Mouse (Mus musculus): ENCODE measurements at regions not wholly inside any gene's neighbourhood (a gene's known extent, or its start where the extent isn't known, plus 50 kb on each side); places are given as distances from the start of the nearest gene placed in this dataset.

GRCm38 (mm10) chr5:118329143-118329542, 84.1 kb downstream of the 2410131K14Rik start:
- Histone ChIP-seq H3K4me1 (ENCODE audit: control insufficient read depth, insufficient read depth, low read length) (peaks cover 2% of the 10 kb centered on the region; the same call in 1 of the 2 replicates), H3K4me3 (replicated peaks; ENCODE audit: control insufficient read depth, low read depth, low read length) (no peak overlapping the region), H3K27ac (ENCODE audit: control insufficient read depth, insufficient read depth, low read depth, low read length, poor library complexity) (no peak overlapping the region)
- TF ChIP-seq POLR2A (IDR thresholded peaks at IDR 0.05; ENCODE audit: borderline replicate concordance, control insufficient read depth, low read depth, low read length) (no peak), CTCF (IDR thresholded peaks at IDR 0.05; ENCODE audit: control insufficient read depth, insufficient read depth, low read length) (no peak)
- WGBS, result 66% methylated on average over 5 of the region's 5 CpGs

GRCm38 (mm10) chr5:118331286-118331607, 86.2 kb downstream of the 2410131K14Rik start:
- TF ChIP-seq CTCF (IDR thresholded peaks at IDR 0.05; ENCODE audit: control insufficient read depth, insufficient read depth, low read length), result no peak
- no peak for TF ChIP-seq POLR2A (IDR thresholded peaks at IDR 0.05; ENCODE audit: borderline replicate concordance, control insufficient read depth, low read depth, low read length)
- 28% methylated on average over 14 of the region's 14 CpGs for WGBS
- no peak overlapping the region for H3K4me3 ChIP-seq (replicated peaks; ENCODE audit: control insufficient read depth, low read depth, low read length)
- peaks cover 2% of the 10 kb centered on the region; the same call in 1 of the 2 replicates for H3K4me1 ChIP-seq (ENCODE audit: control insufficient read depth, insufficient read depth, low read length)
- no peak overlapping the region for H3K27ac ChIP-seq (ENCODE audit: control insufficient read depth, insufficient read depth, low read depth, low read length, poor library complexity)

GRCm38 (mm10) chr5:118331608-118332394, 86.8 kb downstream of the 2410131K14Rik start:
- TF ChIP-seq CTCF (IDR thresholded peaks at IDR 0.05; ENCODE audit: control insufficient read depth, insufficient read depth, low read length) (peak; percentile 75), POLR2A (IDR thresholded peaks at IDR 0.05; ENCODE audit: borderline replicate concordance, control insufficient read depth, low read depth, low read length) (no peak)
- H3K4me3 ChIP-seq (replicated peaks; ENCODE audit: control insufficient read depth, low read depth, low read length), result peak overlapping the region; percentile 45
- no peaks in the 10 kb centered on the region for H3K4me1 ChIP-seq (ENCODE audit: control insufficient read depth, insufficient read depth, low read length)
- under 1% methylated on average over 32 of the region's 32 CpGs for WGBS
- H3K27ac ChIP-seq (ENCODE audit: control insufficient read depth, insufficient read depth, low read depth, low read length, poor library complexity), result no peak overlapping the region

GRCm38 (mm10) chr5:118334054-118334453, 89.0 kb downstream of the 2410131K14Rik start:
- no peaks in the 10 kb centered on the region for H3K4me1 ChIP-seq (ENCODE audit: control insufficient read depth, insufficient read depth, low read length)
- TF ChIP-seq POLR2A (IDR thresholded peaks at IDR 0.05; ENCODE audit: borderline replicate concordance, control insufficient read depth, low read depth, low read length) (no peak), CTCF (IDR thresholded peaks at IDR 0.05; ENCODE audit: control insufficient read depth, insufficient read depth, low read length) (no peak)
- H3K27ac ChIP-seq (ENCODE audit: control insufficient read depth, insufficient read depth, low read depth, low read length, poor library complexity), result no peak overlapping the region
- 84% methylated on average over 2 of the region's 2 CpGs for WGBS
- H3K4me3 ChIP-seq (replicated peaks; ENCODE audit: control insufficient read depth, low read depth, low read length), result no peak overlapping the region

GRCm38 (mm10) chr5:118338186-118338585, 93.2 kb downstream of the 2410131K14Rik start:
- 82% methylated on average over 8 of the region's 8 CpGs for WGBS
- no peak overlapping the region for H3K27ac ChIP-seq (ENCODE audit: control insufficient read depth, insufficient read depth, low read depth, low read length, poor library complexity)
- H3K4me3 ChIP-seq (replicated peaks; ENCODE audit: control insufficient read depth, low read depth, low read length), result no peak overlapping the region
- H3K4me1 ChIP-seq (ENCODE audit: control insufficient read depth, insufficient read depth, low read length), result no peaks in the 10 kb centered on the region
- no peak for TF ChIP-seq POLR2A (IDR thresholded peaks at IDR 0.05; ENCODE audit: borderline replicate concordance, control insufficient read depth, low read depth, low read length)
- TF ChIP-seq CTCF (IDR thresholded peaks at IDR 0.05; ENCODE audit: control insufficient read depth, insufficient read depth, low read length), result no peak

GRCm38 (mm10) chr5:118339676-118340661, 94.9 kb downstream of the 2410131K14Rik start:
- Histone ChIP-seq H3K4me3 (replicated peaks; ENCODE audit: control insufficient read depth, low read depth, low read length) (no peak overlapping the region), H3K4me1 (ENCODE audit: control insufficient read depth, insufficient read depth, low read length) (no peaks in the 10 kb centered on the region), H3K27ac (ENCODE audit: control insufficient read depth, insufficient read depth, low read depth, low read length, poor library complexity) (no peak overlapping the region)
- no peak for TF ChIP-seq POLR2A (IDR thresholded peaks at IDR 0.05; ENCODE audit: borderline replicate concordance, control insufficient read depth, low read depth, low read length)
- TF ChIP-seq CTCF (IDR thresholded peaks at IDR 0.05; ENCODE audit: control insufficient read depth, insufficient read depth, low read length), result no peak
- 80% methylated on average over 22 of the region's 22 CpGs for WGBS

- Histone ChIP-seq H3K4me1 (ENCODE audit: control insufficient read depth, insufficient read depth, low read length) (no peaks in the 10 kb centered on the region), H3K4me3 (replicated peaks; ENCODE audit: control insufficient read depth, low read depth, low read length) (no peak overlapping the region), H3K27ac (ENCODE audit: control insufficient read depth, insufficient read depth, low read depth, low read length, poor library complexity) (no peak overlapping the region)
- 70% methylated on average over 19 of the region's 19 CpGs for WGBS
- no peak for TF ChIP-seq CTCF (IDR thresholded peaks at IDR 0.05; ENCODE audit: control insufficient read depth, insufficient read depth, low read length)
- TF ChIP-seq POLR2A (IDR thresholded peaks at IDR 0.05; ENCODE audit: borderline replicate concordance, control insufficient read depth, low read depth, low read length), result no peak
Measured at GRCm38 (mm10) chr5:118343444-118344320, 98.7 kb downstream of the 2410131K14Rik start.

Measured in bone marrow, adult 2 months (tissue).